21 mouse cellular contexts compared by ENCODE assay signal in genomic region chr6:101464910-101465309, GRCm38 (mm10).
"Had no signal": no experiment of that assay in that cellular context is flagged by ENCODE, and none has a peak within 500 bp of the region (broad histone marks: within the 10 kb centered on the region; RNA-seq: fewer than 3 reads in every experiment).

No protein-coding gene starts in this region.

- H3K4me1 ChIP-seq: lung, embryonic 15.5 days; megakaryocyte, embryonic 14.5 days; midbrain, embryonic 13.5 days; neural tube, embryonic 13.5 days; neural tube, embryonic 15.5 days had no signal

- ATAC-seq: lung, postnatal 0 days; midbrain, embryonic 13.5 days; midbrain, embryonic 16.5 days had no signal

- H3K4me2 ChIP-seq: lung, embryonic 15.5 days; midbrain, embryonic 11.5 days; midbrain, embryonic 13.5 days; neural tube, embryonic 13.5 days; neural tube, embryonic 15.5 days had no signal

- H3K4me3 ChIP-seq: lung, embryonic 15.5 days; megakaryocyte, embryonic 14.5 days; midbrain, embryonic 13.5 days; myocyte; neural tube, embryonic 13.5 days; neural tube, embryonic 15.5 days had no signal

- H3K36me3 ChIP-seq: lung, embryonic 15.5 days; midbrain, embryonic 13.5 days; neural tube, embryonic 13.5 days; neural tube, embryonic 15.5 days had no signal

- H3K27ac ChIP-seq: lung, embryonic 15.5 days; macrophage; midbrain, embryonic 13.5 days; neural tube, embryonic 13.5 days; neural tube, embryonic 15.5 days had no signal

- H3K9ac ChIP-seq: lung, embryonic 15.5 days; midbrain, embryonic 13.5 days; neural tube, embryonic 13.5 days; neural tube, embryonic 15.5 days had no signal

- DNase-seq: lung, adult 2 months; lung, postnatal 14 days; lung, postnatal 36 days; retina, postnatal 1 day; right cerebral cortex, adult 18-20 months; right cerebral cortex, postnatal 25 days; right cerebral cortex, postnatal 4 days; spleen, adult 18-20 months; thymus, adult 18-20 months; thymus, postnatal 14 days; thymus, postnatal 36 days had no signal

- H3K9me3 ChIP-seq: lung, embryonic 15.5 days; midbrain, embryonic 13.5 days; neural tube, embryonic 13.5 days; neural tube, embryonic 15.5 days had no signal

- H3K27me3 ChIP-seq: lung, embryonic 15.5 days; megakaryocyte, embryonic 14.5 days; midbrain, embryonic 13.5 days; neural tube, embryonic 13.5 days; neural tube, embryonic 15.5 days had no signal
